Mouse (Mus musculus) testis, adult 2 months (tissue): ENCODE measurements around the gene Prr5l.

Experiments
- CTCF ChIP-seq: fragments of 200-500 bp; IDR thresholded peaks from 2 replicates; pipeline ENCODE4 v1.5.1; 2012; ENCODE audit warnings: low read depth, mild to moderate bottlenecking, inconsistent platforms, low read length, moderate library complexity; ENCODE audit not compliant: control insufficient read depth, insufficient read depth, insufficient replicate concordance
- POLR2A ChIP-seq: fragments of 200-500 bp; IDR thresholded peaks from 2 replicates; pipeline ENCODE4 v1.6.1; 2012; ENCODE audit warnings: low read depth, mild to moderate bottlenecking, inconsistent platforms, low read length, moderate library complexity; ENCODE audit not compliant: control insufficient read depth

DNA sequence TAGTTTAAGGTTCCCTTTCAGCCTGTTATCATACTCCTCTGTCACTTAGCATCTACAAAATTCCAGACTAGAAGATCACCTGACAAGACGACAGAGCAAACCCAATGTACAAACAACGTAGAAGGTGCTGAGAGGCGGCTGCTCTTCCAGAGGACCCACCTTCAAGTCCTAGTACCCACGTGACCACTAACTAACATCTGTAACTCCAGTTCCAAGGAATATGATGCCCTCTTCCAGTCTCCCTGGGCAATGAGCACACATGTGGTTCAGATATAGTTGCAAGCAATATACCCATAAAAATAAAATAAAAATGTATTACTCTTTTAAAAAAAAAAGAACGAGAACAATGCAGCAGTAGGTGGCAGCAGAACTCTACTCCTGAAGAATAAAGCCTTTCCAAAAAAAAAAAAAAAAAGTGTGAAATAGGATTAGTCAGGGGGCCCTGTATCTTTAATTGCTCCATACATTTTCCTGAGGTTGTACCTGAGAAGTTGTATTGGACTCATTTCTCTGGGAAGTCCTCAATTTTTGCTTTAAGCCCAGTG lies 176.8 kb downstream of the Prr5l start:
- no peak for TF ChIP-seq CTCF
- TF ChIP-seq POLR2A: no peak
